Mouse (Mus musculus) stomach, postnatal 0 days (tissue): Measurements from ENCODE around the gene Dnase1l1.

ENCODE experiments used
- CTCF ChIP-seq: IDR thresholded peaks from 2 replicates; pipeline ENCODE4 v1.5.1; 2016; ENCODE audit warnings: antibody characterized with exemption, low read depth, mild to moderate bottlenecking, moderate library complexity
- EP300 ChIP-seq: optimal IDR thresholded peaks from 2 replicates; pipeline ENCODE3; 2016; ENCODE audit warnings: antibody characterized with exemption

DNA sequence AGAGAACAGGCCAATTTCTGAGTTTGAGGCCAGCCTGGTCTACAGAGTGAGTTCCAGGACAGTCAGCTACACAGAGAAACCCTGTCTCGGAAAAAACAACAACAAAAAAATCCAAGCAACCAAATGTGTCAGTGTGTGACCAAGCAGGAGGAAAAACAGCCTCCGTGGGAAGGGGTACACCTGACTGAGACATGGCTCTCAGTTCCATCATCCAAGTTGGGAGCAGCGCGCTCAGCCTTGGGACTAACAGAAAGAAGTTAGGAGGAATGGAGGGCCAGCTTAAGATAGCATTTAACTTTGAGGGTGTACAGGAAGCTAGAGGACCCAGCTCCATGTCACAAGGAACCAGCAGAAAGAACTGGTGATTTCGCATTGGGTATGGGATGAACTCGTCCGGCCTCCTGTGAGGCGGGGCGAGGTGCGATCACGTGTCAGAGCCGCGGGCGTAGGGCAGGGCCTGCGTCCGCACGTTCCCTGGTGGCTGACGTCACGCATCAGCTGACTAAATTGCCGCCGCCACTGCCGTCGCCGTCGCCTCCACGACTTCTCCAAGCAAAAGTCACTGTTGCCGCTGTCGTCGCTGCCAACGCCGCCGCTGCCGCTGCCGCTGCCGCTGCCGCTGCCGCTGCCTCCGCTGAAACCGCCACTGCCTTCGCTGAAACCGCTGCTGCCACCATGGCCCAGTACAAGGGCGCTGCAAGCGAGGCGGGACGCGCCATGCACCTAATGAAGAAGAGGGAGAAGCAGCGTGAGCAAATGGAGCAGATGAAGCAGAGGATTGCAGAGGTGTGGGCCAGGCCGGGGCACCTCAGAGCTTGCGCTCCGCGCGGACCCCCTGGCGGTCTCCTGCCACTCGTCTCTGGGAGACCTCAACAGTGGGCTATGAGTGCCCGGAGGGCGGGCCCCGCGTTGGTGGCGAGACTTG lies 30.7 kb upstream of the Dnase1l1 start, which contains the start of gene Fam50a:
- TF ChIP-seq EP300 = no peak
- TF ChIP-seq CTCF = no peak; the same call in 1 of the 2 replicates
